Mouse (Mus musculus): ENCODE data around the gene Ggt1. TPM values are rescaled to one million over a fixed set of nuclear protein-coding genes. Genes with fewer than 3 reads are reported as not detected.

Gene Ggt1
- polyA plus RNA-seq, 1 experiment: 3.8 TPM

DNA sequence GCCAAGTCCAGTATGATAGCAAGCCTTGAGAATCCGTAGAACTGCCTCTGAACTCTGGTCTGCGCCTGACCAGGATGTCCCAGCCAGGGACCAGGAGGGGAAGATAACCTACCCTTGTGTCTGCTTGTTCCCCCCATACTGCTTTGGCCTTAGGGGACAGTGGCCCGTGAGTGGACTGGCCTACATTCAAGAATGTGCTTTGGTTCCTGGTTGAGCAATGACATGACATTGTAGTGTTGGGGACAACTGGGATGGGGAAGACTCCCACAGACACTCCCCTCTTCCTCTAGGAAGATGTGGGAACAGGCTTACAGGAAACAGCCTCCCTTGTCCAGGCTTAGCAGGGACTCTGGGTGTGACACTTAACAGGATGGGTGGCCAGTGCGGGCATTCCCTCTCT lies 26.4 kb downstream of the Ggt1 start:
- H3K4me3 ChIP-seq (ENCODE audit: insufficient read depth, low read length): no peak overlapping the region
- no peaks in the 10 kb centered on the region; the same call in 1 of the 2 replicates for H3K4me1 ChIP-seq (ENCODE audit: control insufficient read depth, insufficient read depth, low read length)
- no peak overlapping the region for H3K27ac ChIP-seq (ENCODE audit: insufficient read depth, low read length)
- TF ChIP-seq CTCF (IDR thresholded peaks at IDR 0.05; ENCODE audit: extremely low read depth, insufficient read depth, low read length): no peak
- no peak for TF ChIP-seq POLR2A (IDR thresholded peaks at IDR 0.05; ENCODE audit: extremely low read depth, insufficient read depth, low read length)

DNA sequence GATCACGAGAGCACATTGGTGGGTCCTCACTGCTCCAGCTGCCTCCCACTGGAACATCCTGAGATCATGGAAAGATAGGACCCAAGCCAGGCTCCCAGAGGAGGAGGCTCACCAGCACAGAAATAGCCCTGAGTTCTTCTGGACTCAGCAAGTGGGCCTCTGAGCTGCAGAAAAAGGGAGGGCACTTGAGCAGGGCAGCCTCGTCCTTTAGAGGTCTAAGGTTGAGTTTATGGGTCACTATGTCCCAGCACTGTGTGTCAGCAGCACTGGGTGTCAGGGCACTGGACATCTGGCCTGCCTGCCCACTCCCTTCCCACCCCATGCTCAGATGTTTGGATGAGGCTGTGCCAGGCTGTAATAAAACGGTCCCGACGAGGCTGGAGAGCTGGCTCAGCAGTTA lies 26.9 kb downstream of the Ggt1 start:
- Histone ChIP-seq H3K4me1 (ENCODE audit: control insufficient read depth, insufficient read depth, low read length) (no peaks in the 10 kb centered on the region; the same call in 1 of the 2 replicates), H3K4me3 (ENCODE audit: insufficient read depth, low read length) (no peak overlapping the region), H3K27ac (ENCODE audit: insufficient read depth, low read length) (no peak overlapping the region)
- TF ChIP-seq POLR2A (IDR thresholded peaks at IDR 0.05; ENCODE audit: extremely low read depth, insufficient read depth, low read length) (no peak), CTCF (IDR thresholded peaks at IDR 0.05; ENCODE audit: extremely low read depth, insufficient read depth, low read length) (no peak)

DNA sequence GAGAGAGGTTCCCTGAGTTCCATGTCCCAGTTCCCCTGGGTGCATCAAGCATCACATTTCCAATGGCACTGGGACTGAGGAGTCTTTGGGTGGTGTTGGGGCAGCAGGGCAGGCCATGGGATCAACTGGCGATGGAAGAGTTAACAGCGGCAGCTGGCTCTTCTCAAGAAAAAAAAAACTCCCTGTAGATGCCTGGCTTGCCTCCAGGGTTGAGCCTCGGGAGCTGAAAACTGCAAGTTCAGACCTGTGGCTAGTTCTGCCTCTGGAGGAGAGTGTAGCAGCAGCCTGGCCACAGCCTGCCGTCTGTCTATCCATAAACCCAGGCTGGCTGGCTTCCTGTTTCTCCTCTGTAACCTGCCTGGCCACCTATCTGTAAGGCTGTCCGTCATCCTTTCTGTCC lies 27.7 kb downstream of the Ggt1 start, which contains the start of gene Ggt5:
Gene Ggt5, plus strand, starts transcription at position 212 of the 400 bp plus-strand sequence.
- no peak for TF ChIP-seq POLR2A (IDR thresholded peaks at IDR 0.05; ENCODE audit: extremely low read depth, insufficient read depth, low read length)
- TF ChIP-seq CTCF (IDR thresholded peaks at IDR 0.05; ENCODE audit: extremely low read depth, insufficient read depth, low read length): no peak
- no peaks in the 10 kb centered on the region; the same call in 1 of the 2 replicates for H3K4me1 ChIP-seq (ENCODE audit: control insufficient read depth, insufficient read depth, low read length)
- H3K27ac ChIP-seq (ENCODE audit: insufficient read depth, low read length): 0 out of 2 replicates have a peak within 1 kb of the TSS, but pooled peaks have one; percentile 3
- 0 out of 2 replicates have a peak within 1 kb of the TSS, but pooled peaks have one; percentile 3 for H3K4me3 ChIP-seq (ENCODE audit: insufficient read depth, low read length)

DNA sequence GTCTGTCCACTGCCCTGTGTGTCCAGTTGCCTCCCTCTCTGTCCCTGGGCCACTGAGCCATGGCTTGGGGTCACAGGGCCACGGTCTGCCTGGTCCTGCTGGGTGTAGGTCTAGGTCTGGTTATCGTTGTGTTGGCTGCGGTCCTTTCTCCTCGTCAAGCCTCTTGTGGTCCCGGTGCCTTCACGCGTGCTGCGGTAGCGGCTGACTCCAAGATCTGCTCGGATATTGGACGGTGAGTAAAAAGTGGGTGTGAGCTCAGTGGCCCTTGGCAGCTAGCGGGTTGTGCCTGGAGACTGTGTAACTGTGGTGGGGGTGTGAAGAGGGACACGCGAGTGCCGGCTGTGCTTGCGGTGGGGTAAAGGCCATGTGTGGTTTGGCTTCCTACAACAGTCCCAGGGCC lies 28.2 kb downstream of the Ggt1 start:
- no peaks in the 10 kb centered on the region; the same call in 1 of the 2 replicates for H3K4me1 ChIP-seq (ENCODE audit: control insufficient read depth, insufficient read depth, low read length)
- no peak for TF ChIP-seq POLR2A (IDR thresholded peaks at IDR 0.05; ENCODE audit: extremely low read depth, insufficient read depth, low read length)
- no peak for TF ChIP-seq CTCF (IDR thresholded peaks at IDR 0.05; ENCODE audit: extremely low read depth, insufficient read depth, low read length)
- 0 out of 2 replicates have a peak overlapping the region, but pooled peaks have one; percentile 3 for H3K4me3 ChIP-seq (ENCODE audit: insufficient read depth, low read length)
- H3K27ac ChIP-seq (ENCODE audit: insufficient read depth, low read length): 0 out of 2 replicates have a peak overlapping the region, but pooled peaks have one; percentile 3

DNA sequence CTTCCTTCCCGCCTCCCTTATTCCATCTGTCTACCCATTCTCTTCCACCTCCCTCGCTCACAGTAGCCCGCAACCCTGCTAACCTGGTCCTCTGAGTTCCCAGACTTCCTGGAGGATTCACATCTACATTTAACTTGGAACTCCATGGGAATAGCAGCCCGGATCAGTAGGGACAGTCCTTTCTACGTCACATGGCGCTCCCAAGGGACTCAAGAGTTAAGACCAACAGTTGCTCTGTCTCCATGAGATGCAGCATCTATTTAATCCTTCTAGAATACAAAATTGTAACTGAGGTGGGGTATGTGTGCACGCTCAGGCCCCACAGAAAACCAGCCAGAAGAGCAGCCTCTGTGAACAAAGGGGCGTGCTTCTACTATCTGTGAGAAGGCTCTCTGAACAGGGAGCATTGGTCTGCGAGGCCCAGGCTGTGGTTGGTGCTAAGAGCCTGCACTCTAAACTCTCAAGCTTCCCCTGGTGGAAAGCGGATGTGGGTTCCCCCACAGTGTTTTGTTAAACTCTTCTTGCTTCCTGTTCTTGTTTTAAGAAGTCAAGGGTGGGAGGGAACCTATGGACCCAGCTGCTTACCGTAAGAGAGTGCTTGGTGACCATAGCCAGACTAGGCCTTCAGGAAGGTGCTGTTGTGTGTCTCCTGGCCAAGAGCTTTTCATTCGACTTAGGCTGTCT lies 29.9 kb downstream of the Ggt1 start:
- H3K4me1 ChIP-seq (ENCODE audit: control insufficient read depth, insufficient read depth, low read length): no peaks in the 10 kb centered on the region; the same call in 1 of the 2 replicates
- H3K4me3 ChIP-seq (ENCODE audit: insufficient read depth, low read length): no peak overlapping the region
- H3K27ac ChIP-seq (ENCODE audit: insufficient read depth, low read length): no peak overlapping the region
- no peak for TF ChIP-seq CTCF (IDR thresholded peaks at IDR 0.05; ENCODE audit: extremely low read depth, insufficient read depth, low read length)
- TF ChIP-seq POLR2A (IDR thresholded peaks at IDR 0.05; ENCODE audit: extremely low read depth, insufficient read depth, low read length): no peak

DNA sequence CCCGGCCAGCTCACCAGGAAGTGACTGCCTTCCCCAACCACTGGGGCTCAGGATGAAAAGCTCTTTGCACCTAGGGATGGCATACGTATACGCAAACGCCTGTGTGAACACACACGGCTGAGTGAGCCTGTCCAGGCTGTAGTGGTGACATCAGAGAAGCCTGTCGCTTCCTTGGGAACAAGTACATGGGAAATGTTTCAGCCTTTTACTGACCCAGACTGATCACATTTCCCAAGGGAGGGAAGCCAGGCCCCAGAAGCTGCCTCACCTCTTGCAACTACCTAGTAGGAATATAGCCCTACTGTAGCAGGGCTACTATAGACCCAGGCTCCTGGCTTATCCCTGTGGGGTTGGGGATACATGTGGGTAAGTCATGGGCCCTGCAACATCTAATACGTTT lies 31.2 kb downstream of the Ggt1 start:
- H3K4me3 ChIP-seq (ENCODE audit: insufficient read depth, low read length): no peak overlapping the region
- no peak overlapping the region for H3K27ac ChIP-seq (ENCODE audit: insufficient read depth, low read length)
- TF ChIP-seq POLR2A (IDR thresholded peaks at IDR 0.05; ENCODE audit: extremely low read depth, insufficient read depth, low read length) (no peak), CTCF (IDR thresholded peaks at IDR 0.05; ENCODE audit: extremely low read depth, insufficient read depth, low read length) (no peak)
- H3K4me1 ChIP-seq (ENCODE audit: control insufficient read depth, insufficient read depth, low read length): no peaks in the 10 kb centered on the region

DNA sequence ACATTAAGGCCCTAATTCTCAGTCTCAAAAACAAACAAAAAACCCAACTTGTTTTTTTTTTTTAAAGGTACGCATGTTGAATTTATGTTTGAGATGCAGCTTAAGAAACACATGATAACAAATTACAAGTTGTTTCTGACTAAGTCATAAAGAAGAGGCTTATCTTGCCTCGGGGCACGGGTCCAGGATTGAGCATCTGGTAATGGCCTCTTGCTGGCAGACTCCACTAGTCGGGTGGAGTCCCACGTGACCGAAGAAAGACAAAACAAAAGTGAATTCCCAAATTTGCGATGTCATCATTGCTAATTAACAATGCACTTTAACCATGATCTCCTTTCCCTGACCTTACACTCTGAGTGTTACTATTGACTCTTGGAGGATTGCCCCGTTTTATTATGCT lies 34.6 kb downstream of the Ggt1 start:
- H3K4me3 ChIP-seq (ENCODE audit: insufficient read depth, low read length): no peak overlapping the region
- no peaks in the 10 kb centered on the region for H3K4me1 ChIP-seq (ENCODE audit: control insufficient read depth, insufficient read depth, low read length)
- TF ChIP-seq CTCF (IDR thresholded peaks at IDR 0.05; ENCODE audit: extremely low read depth, insufficient read depth, low read length) (no peak), POLR2A (IDR thresholded peaks at IDR 0.05; ENCODE audit: extremely low read depth, insufficient read depth, low read length) (no peak)
- no peak overlapping the region for H3K27ac ChIP-seq (ENCODE audit: insufficient read depth, low read length)

DNA sequence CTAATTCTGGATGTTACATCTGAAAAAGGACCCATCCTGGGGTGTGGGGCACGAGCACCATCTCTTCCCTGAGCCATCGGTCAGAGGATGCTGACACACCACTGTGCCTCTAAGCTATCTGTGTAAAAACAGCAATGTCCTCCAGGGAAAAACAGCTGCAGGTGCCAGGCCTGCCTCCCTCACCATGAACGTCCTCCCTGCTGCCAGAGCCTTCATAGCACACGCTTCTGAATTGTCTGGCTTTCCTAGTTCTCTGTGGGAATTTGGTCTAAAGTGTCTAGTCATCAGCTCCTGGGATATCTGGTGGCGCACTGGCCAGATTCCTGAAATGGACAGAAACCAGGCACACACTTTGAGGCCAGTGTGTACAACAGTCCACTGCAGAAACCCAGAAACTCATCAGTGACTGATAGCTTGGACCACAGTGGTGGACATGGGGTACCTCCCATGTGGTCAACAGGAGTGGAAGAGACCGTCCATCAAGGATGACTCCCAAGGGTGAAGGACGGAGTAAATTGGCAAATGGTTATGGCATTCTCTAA lies 38.9 kb downstream of the Ggt1 start:
- TF ChIP-seq POLR2A (IDR thresholded peaks at IDR 0.05; ENCODE audit: extremely low read depth, insufficient read depth, low read length): no peak
- no peak for TF ChIP-seq CTCF (IDR thresholded peaks at IDR 0.05; ENCODE audit: extremely low read depth, insufficient read depth, low read length)

DNA sequence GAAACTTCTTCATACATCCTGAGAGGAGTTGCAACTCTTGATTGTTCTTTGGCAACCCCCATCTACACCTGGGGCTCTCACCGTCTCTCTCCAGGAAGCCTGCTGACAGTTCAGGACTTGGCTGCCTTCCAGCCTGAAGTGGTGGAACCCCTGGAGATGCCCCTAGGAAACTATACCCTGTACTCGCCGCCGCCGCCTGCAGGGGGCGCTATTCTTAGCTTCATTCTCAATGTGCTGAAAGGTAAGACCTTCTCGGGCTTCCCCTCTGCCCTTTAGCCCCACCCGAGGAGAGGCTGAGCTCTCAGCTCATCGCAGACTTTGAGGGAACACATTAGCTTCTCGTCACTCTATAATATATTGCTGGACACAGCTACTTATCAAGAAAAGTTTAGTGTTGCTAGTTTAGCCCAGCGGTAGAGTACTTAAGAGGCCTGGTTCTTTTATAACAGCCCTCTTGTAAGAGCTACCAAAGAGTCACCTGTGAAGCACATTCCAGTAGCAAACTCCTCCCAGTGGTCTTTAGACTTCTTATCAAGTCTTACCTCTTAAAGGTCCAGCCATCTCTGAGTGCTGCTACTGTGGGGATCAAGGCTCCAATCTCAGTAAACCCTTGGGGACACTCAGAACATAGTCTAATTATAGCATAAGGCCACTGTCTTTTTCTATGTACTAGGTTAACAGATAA lies 43.9 kb downstream of the Ggt1 start:
- Histone ChIP-seq H3K4me1 (ENCODE audit: control insufficient read depth, insufficient read depth, low read length) (no peaks in the 10 kb centered on the region), H3K4me3 (ENCODE audit: insufficient read depth, low read length) (no peak overlapping the region), H3K27ac (ENCODE audit: insufficient read depth, low read length) (no peak overlapping the region)
- TF ChIP-seq POLR2A (IDR thresholded peaks at IDR 0.05; ENCODE audit: extremely low read depth, insufficient read depth, low read length) (no peak), CTCF (IDR thresholded peaks at IDR 0.05; ENCODE audit: extremely low read depth, insufficient read depth, low read length) (0 out of 2 replicates have a peak, but pooled peaks have one; percentile 2)

More for the DNA sequence above, 38.9 kb downstream of the Ggt1 start:
- Histone ChIP-seq H3K27ac (ENCODE audit: insufficient read depth, low read length) (no peak overlapping the region), H3K4me1 (ENCODE audit: control insufficient read depth, insufficient read depth, low read length) (no peaks in the 10 kb centered on the region), H3K4me3 (ENCODE audit: insufficient read depth, low read length) (no peak overlapping the region)
